Mouse (Mus musculus) liver, embryonic 11.5 days (tissue): ENCODE measurements around the gene Bcl11b. TPM values are rescaled to one million over a fixed set of nuclear protein-coding genes. Genes with fewer than 3 reads are reported as not detected.

Experiments
- ATAC-seq: fragments of 200-750 bp; cut with Nextera tagmentation; replicated peaks from 2 replicates; pipeline ENCODE4 v1.8.0; 2017; ENCODE audit warnings: moderate number of reproducible peaks, mild to moderate bottlenecking, moderate TSS enrichment, moderate library complexity; ENCODE audit not compliant: low FRiP score
- DNase-seq: peaks from one replicate; pipeline ENCODE4 v3.0.0-alpha.2; 2017; ENCODE audit warnings: low spot score
- H3K27ac ChIP-seq: fragments of 300-500 bp; sonication (generic); 2 replicates; pipeline ENCODE4 v1.5.1; 2014; ENCODE audit warnings: mild to moderate bottlenecking, low read depth, low read length, control low read depth
- H3K27me3 ChIP-seq: fragments of 300-500 bp; sonication (generic); replicated peaks from 2 replicates; pipeline ENCODE4 v1.6.1; 2014; ENCODE audit warnings: low read length, mixed read lengths; ENCODE audit not compliant: control insufficient read depth, insufficient read depth
- H3K36me3 ChIP-seq: fragments of 300-500 bp; sonication (generic); 2 replicates; pipeline ENCODE4 v1.6.1; 2014; ENCODE audit warnings: mild to moderate bottlenecking, low read length, moderate library complexity, mixed read lengths; ENCODE audit not compliant: control insufficient read depth, insufficient read depth
- H3K4me1 ChIP-seq: fragments of 300-500 bp; sonication (generic); replicated peaks from 2 replicates; pipeline ENCODE4 v1.6.1; 2014; ENCODE audit warnings: low read length, mixed read lengths; ENCODE audit not compliant: control insufficient read depth, insufficient read depth
- H3K4me2 ChIP-seq: fragments of 300-500 bp; sonication (generic); 2 replicates; pipeline ENCODE4 v1.6.1; 2014; ENCODE audit warnings: mild to moderate bottlenecking, control low read depth, moderate library complexity
- H3K4me3 ChIP-seq: fragments of 300-500 bp; sonication (generic); 2 replicates; pipeline ENCODE4 v1.5.1; 2014; ENCODE audit warnings: low read depth, low read length, control low read depth
- H3K9ac ChIP-seq: fragments of 300-500 bp; sonication (generic); 2 replicates; pipeline ENCODE4 v1.6.1; 2014; ENCODE audit warnings: low read depth, low read length, control low read depth
- H3K9me3 ChIP-seq: fragments of 300-500 bp; sonication (generic); 2 replicates; pipeline ENCODE4 v1.6.1; 2016; ENCODE audit warnings: low read length, inconsistent platforms, mixed read lengths; ENCODE audit not compliant: control insufficient read depth
- WGBS: fragments of 180-500 bp; shearing (Covaris S2); extraction: QIAGEN DNeasy Blood & Tissue Kit; methylation state at CpG from one replicate; pipeline ENCODE4 v1.1.7; 2014; 5-methylcytosine and 5-hydroxymethylcytosine counted together
- polyA plus RNA-seq: library from polyadenylated mRNA; unstranded; fragments of >200 nt; fragmentation: Nextera tagmentation; extraction: Ambion mirVana; gene quantifications from 2 replicates; pipeline ENCODE4 v1.2.1, GENCODE M21; 2014

Gene Bcl11b
- polyA plus RNA-seq, 1 experiment from 2014 or later: 0.90 TPM

- Histone ChIP-seq H3K4me2 (no peak overlapping the region), H3K9ac (no peak overlapping the region), H3K27me3 (no peaks in the 10 kb centered on the region), H3K27ac (no peak overlapping the region), H3K4me3 (no peak overlapping the region), H3K4me1 (no peaks in the 10 kb centered on the region), H3K9me3 (no peaks in the 10 kb centered on the region; the same call in 1 of the 2 replicates), H3K36me3 (peaks cover 5% of the 10 kb centered on the region; the same call in 1 of the 2 replicates)
- no peak for DNase-seq
- ATAC-seq: no peak
- WGBS: 79% methylated on average over 7 of the region's 7 CpGs
These were observed 81.8 kb downstream of the Bcl11b start for GRCm38 (mm10) chr12:107921566-107921965.

GRCm38 (mm10) chr12:107921154-107921553, 82.2 kb downstream of the Bcl11b start:
- WGBS: 80% methylated on average over 6 of the region's 6 CpGs
- Histone ChIP-seq H3K4me2 (no peak overlapping the region), H3K4me1 (no peaks in the 10 kb centered on the region), H3K27ac (no peak overlapping the region), H3K36me3 (peaks cover 6% of the 10 kb centered on the region; the same call in 1 of the 2 replicates), H3K27me3 (no peaks in the 10 kb centered on the region), H3K9me3 (no peaks in the 10 kb centered on the region; the same call in 1 of the 2 replicates), H3K4me3 (no peak overlapping the region), H3K9ac (no peak overlapping the region)
- DNase-seq: no peak
- ATAC-seq: no peak

GRCm38 (mm10) chr12:107920716-107921115, 82.7 kb downstream of the Bcl11b start:
- H3K27me3 ChIP-seq: no peaks in the 10 kb centered on the region
- peaks cover 7% of the 10 kb centered on the region; the same call in 1 of the 2 replicates for H3K36me3 ChIP-seq
- H3K9ac ChIP-seq: no peak overlapping the region
- WGBS: 75% methylated on average over 13 of the region's 13 CpGs
- no peak overlapping the region for H3K4me3 ChIP-seq
- ATAC-seq (no peak), DNase-seq (no peak)
- no peaks in the 10 kb centered on the region for H3K4me1 ChIP-seq
- no peak overlapping the region for H3K27ac ChIP-seq
- no peak overlapping the region for H3K4me2 ChIP-seq
- no peaks in the 10 kb centered on the region; the same call in 1 of the 2 replicates for H3K9me3 ChIP-seq

GRCm38 (mm10) chr12:107920076-107920475, 83.3 kb downstream of the Bcl11b start:
- no peak for ATAC-seq
- Histone ChIP-seq H3K4me1 (no peaks in the 10 kb centered on the region), H3K4me3 (no peak overlapping the region)

GRCm38 (mm10) chr12:107918779-107919178, 84.6 kb downstream of the Bcl11b start:
- H3K4me3 ChIP-seq: no peak overlapping the region
- DNase-seq (no peak), ATAC-seq (no peak)
- H3K4me2 ChIP-seq: no peak overlapping the region
- H3K27me3 ChIP-seq: no peaks in the 10 kb centered on the region
- 83% methylated on average over 6 of the region's 6 CpGs for WGBS
- H3K27ac ChIP-seq: no peak overlapping the region
- H3K36me3 ChIP-seq: peaks cover 8% of the 10 kb centered on the region; the same call in 1 of the 2 replicates
- no peaks in the 10 kb centered on the region for H3K4me1 ChIP-seq
- no peak overlapping the region for H3K9ac ChIP-seq
- H3K9me3 ChIP-seq: no peaks in the 10 kb centered on the region; the same call in 1 of the 2 replicates

More at GRCm38 (mm10) chr12:107920076-107920475, 83.3 kb downstream of the Bcl11b start:
- H3K9ac ChIP-seq: no peak overlapping the region
- H3K9me3 ChIP-seq: no peaks in the 10 kb centered on the region; the same call in 1 of the 2 replicates
- peaks cover 8% of the 10 kb centered on the region; the same call in 1 of the 2 replicates for H3K36me3 ChIP-seq
- DNase-seq: no peak
- H3K27me3 ChIP-seq: no peaks in the 10 kb centered on the region
- no peak overlapping the region for H3K4me2 ChIP-seq
- 81% methylated on average over 2 of the region's 2 CpGs for WGBS
- H3K27ac ChIP-seq: no peak overlapping the region

GRCm38 (mm10) chr12:107916008-107916407, 87.4 kb downstream of the Bcl11b start:
- Histone ChIP-seq H3K9me3 (no peaks in the 10 kb centered on the region; the same call in 1 of the 2 replicates), H3K4me1 (no peaks in the 10 kb centered on the region), H3K9ac (no peak overlapping the region), H3K27me3 (no peaks in the 10 kb centered on the region), H3K4me2 (no peak overlapping the region), H3K4me3 (no peak overlapping the region), H3K27ac (no peak overlapping the region), H3K36me3 (peaks cover 8% of the 10 kb centered on the region; the same call in 1 of the 2 replicates)
- DNase-seq: no peak
- no peak for ATAC-seq
- 87% methylated on average over 39 of the region's 39 CpGs for WGBS

GRCm38 (mm10) chr12:107915396-107915795, 88.0 kb downstream of the Bcl11b start:
- Histone ChIP-seq H3K9me3 (no peaks in the 10 kb centered on the region; the same call in 1 of the 2 replicates), H3K27me3 (no peaks in the 10 kb centered on the region), H3K36me3 (peaks cover 8% of the 10 kb centered on the region; the same call in 1 of the 2 replicates), H3K4me1 (no peaks in the 10 kb centered on the region), H3K9ac (no peak overlapping the region), H3K4me2 (no peak overlapping the region), H3K27ac (no peak overlapping the region), H3K4me3 (no peak overlapping the region)
- ATAC-seq (no peak), DNase-seq (no peak)
- WGBS: 93% methylated on average over 32 of the region's 32 CpGs

- no peak overlapping the region for H3K4me2 ChIP-seq
- 78% methylated on average over 11 of the region's 11 CpGs for WGBS
- no peaks in the 10 kb centered on the region for H3K36me3 ChIP-seq
These were observed 94.6 kb downstream of the Bcl11b start for GRCm38 (mm10) chr12:107908826-107909225.

GRCm38 (mm10) chr12:107905333-107905732, 98.1 kb downstream of the Bcl11b start:
- H3K9me3 ChIP-seq: no peaks in the 10 kb centered on the region
- H3K4me2 ChIP-seq: no peak overlapping the region
- H3K9ac ChIP-seq: no peak overlapping the region
- H3K4me3 ChIP-seq: no peak overlapping the region
- DNase-seq: no peak
- H3K27me3 ChIP-seq: no peaks in the 10 kb centered on the region
- H3K4me1 ChIP-seq: no peaks in the 10 kb centered on the region
- 79% methylated on average over 3 of the region's 3 CpGs for WGBS
- H3K27ac ChIP-seq: no peak overlapping the region
- ATAC-seq: no peak
- H3K36me3 ChIP-seq: no peaks in the 10 kb centered on the region

More at GRCm38 (mm10) chr12:107908826-107909225, 94.6 kb downstream of the Bcl11b start:
- Histone ChIP-seq H3K27me3 (no peaks in the 10 kb centered on the region), H3K9me3 (no peaks in the 10 kb centered on the region), H3K27ac (no peak overlapping the region), H3K4me1 (no peaks in the 10 kb centered on the region), H3K4me3 (no peak overlapping the region), H3K9ac (no peak overlapping the region)
- ATAC-seq: no peak
- DNase-seq: no peak
